Mouse (Mus musculus) inflammation-experienced regulatory T-cells, adult 6 months (primary cell): Measurements from ENCODE around the gene 1600014C10Rik. TPM values are rescaled to one million over a fixed set of nuclear protein-coding genes. Genes with fewer than 3 reads are reported as not detected.
A peak's percentile ranks its signal among the peaks of the same experiment; 100 is the strongest.

Experiments used
- ATAC-seq: one replicate; pipeline ENCODE4 v1.8.0; 2017
- polyA plus RNA-seq, 3 experiments: library from polyadenylated mRNA; unstranded; fragments of 100-300 nt; shearing (Covaris generic); gene quantifications; one replicate each; pipeline ENCODE4 v1.2.1; 2017

Gene 1600014C10Rik
- polyA plus RNA-seq, result 100 to 1,000 TPM in 2 of 3 experiments, 10 to 100 TPM in 1; 87.7 to 147 (median 136) TPM

DNA sequence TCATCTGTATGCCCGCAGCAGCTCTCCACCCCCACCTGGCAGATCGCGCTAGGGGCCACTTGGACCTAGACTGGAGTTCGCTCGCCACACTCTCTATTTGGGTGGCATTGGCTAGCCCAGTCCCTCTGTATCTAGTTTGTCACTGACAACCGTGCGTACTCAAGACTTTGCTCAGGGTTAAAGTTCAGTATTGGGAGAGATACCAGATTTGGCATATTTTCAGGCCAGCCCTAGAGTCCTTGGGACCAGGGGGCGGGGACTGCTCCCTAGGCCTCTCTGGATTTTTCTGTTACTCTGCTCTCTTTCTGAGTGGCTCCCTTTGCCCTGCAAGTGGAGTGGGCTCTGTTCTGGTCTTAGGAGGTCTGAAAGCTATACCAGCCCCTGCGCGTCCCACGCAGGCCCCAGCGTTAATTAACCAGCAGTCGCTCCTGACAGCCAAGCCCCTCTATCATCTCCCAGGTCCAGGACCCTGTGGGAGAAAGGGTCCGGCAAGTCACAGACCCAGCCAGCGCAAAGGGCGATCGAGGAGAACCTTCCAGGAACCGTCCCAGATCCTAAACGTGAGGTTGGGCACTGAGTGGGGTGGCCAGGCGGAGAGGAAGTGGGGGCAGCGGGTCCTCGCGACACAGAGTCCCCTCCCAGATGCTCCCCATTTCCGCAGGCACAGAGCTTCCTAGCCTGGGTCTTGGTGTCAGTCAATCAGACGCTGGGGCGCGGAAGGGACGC lies at the start of gene 1600014C10Rik:
TSS of gene 1600014C10Rik (plus strand) at position 256 of the 726 bp plus-strand sequence.
- ATAC-seq, result peak; percentile 55

DNA sequence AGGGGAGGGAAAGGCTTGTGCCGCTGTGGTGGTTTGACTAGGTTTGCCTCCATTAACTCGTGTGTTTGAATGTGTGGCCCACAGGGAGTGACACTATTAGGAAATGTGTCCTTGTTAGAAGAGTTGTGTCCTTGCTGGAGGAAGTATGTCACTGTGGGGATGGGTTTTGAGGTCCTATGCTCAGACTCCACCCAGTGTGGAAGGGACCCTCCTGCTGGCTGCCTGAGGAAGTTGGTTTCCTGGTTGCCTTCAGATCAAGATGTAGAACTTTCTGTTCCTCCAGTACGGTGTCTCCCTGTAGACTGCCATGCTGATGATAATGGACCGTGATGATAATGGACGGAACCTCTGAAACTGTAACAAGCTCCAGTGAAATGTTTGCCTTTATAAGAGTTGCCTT lies 48.5 kb upstream of the 1600014C10Rik start:
- ATAC-seq, result no peak

DNA sequence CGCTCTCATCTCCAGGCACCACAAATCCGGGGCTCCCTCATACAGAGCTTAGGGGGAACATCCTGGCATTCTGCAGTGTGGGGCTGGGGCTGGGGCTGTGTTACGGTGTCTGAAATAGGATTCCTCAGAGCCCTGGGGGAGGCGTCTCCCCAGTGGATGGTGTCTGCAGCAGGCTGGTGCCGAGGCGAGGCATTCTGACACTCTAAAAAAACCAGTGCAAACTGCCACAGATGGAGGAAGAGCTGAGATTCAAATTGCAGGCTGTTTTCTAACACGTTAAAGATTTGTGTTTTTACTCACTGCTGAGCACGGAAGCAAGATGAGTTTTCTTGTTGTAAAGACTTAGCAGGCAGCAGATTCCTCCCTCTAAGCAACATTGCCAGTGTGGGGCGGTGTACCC lies 42.7 kb upstream of the 1600014C10Rik start:
- ATAC-seq, result no peak

DNA sequence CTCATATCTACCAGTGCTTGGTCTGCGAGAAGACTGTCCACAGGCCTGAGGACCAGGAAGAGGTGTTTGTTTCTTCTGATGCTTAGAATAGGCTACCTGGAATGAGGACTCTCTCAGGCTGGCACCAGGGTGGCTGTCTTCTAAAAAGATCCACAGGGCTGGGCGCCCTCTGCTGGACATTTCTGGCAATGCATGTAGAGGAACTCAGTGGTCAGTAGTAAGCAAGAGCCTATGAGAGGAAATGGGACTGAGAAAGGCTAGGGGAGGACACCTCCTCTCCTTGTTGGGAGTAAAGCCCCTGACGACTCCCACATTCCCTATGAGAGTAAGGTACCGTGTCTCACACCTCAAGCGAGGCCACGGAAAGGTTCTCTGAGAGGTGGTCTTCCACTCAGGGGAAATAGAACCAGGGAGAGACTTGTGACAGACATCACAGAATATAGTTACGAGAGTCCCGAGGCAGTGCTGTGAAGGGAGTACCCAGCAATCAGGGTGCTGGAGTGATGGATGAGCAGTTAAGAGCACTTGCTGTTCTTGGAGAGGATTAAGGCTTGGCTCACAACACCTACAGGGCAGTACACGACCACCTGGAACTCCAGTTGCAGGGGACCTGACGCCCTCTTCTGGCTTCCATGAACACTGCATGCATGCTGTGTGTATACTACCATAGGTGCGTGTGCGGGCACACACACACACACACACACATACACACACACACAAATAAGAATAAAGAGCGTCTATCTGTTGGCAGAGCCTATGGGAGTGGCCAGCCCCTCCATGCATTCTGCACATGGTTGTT lies 41.1 kb upstream of the 1600014C10Rik start:
- peak; percentile 81 for ATAC-seq

DNA sequence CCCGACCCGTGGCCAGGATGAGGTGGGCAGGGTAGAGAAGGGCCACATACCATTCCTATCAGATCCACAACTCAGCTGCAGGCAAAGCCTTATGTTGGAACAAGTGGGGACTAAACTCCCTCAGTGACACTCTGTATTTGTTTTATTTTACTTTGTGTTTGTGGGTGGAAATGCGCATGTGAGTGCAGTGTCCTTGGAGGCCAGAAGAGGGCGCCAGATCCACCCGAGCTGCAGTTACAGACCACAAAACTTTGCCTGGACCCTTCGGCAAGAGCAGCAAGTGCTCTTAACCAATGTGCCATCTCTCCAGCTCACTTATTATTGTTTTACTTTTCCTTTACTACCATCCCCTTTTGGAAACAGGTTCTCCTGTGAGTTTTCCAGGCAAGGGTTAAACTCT lies 35.5 kb upstream of the 1600014C10Rik start:
- ATAC-seq, result no peak

DNA sequence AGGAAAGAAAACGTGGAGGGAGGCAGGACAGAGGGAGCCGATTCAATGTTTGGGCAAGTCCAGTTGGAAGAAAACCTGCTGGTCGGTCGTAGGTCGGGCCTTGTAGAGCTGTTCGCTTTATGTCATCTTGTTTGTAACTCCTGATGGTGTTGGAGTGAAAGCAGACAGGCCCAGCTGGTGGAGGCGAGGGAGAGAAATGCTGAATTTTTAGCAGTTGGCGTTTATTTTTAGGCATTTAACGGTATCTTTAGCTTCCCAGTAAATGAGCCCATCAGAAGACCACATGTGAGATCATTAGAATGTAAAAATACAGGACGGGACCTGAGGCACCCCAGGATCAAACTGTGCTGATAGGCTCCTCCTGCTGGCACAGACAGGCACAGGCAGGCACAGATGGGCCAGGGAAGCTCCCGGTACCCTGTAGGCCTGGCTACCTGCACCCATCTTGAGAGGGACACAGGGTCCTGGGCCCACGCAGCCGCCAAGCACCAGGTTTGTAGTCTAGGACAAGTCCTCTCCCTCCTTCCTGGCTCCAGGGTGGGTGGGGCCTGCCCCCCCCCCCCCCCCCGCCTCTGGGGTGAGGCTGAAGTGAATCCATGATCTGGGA lies 31.2 kb upstream of the 1600014C10Rik start:
- ATAC-seq, result no peak

DNA sequence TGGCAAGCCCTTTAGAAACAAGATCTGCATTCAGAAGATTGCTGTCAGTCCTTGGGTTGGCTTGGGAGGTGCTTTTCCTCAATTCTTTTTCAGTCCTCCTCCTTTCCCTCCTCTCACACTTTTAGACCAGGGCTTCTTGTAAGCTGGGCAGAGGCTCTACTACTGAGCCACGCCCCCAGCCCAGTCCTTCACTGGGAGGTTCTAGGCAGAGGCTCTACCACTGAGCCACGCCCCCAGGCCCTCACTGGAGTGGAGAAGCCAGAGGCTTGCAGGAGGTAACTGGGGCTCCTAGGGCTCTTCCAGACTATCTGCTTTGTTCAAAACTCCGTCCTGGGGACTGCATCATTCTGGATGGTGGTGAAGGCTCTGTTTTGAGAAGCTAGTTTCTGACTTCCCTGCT lies 30.4 kb upstream of the 1600014C10Rik start:
- ATAC-seq, result no peak

DNA sequence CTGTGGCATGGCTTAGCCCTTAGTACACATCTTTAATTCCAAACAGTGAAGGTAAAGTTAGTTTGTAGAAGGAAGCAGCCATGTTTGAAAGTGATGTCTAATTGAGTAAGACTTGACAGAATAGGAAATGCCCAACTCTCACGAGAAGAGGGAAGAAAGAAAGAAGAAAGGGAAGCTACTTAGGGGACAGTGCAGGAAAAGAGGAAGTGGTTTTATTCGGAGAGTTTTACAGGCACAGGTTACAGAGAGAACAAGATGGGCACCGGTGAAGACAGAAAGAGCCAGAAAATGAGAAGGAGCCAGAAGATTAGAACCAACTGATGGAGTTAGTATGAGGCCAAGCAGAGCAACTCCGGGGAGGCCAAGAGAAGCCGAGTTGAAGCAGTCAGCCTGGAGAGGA lies 27.2 kb upstream of the 1600014C10Rik start:
- no peak for ATAC-seq

DNA sequence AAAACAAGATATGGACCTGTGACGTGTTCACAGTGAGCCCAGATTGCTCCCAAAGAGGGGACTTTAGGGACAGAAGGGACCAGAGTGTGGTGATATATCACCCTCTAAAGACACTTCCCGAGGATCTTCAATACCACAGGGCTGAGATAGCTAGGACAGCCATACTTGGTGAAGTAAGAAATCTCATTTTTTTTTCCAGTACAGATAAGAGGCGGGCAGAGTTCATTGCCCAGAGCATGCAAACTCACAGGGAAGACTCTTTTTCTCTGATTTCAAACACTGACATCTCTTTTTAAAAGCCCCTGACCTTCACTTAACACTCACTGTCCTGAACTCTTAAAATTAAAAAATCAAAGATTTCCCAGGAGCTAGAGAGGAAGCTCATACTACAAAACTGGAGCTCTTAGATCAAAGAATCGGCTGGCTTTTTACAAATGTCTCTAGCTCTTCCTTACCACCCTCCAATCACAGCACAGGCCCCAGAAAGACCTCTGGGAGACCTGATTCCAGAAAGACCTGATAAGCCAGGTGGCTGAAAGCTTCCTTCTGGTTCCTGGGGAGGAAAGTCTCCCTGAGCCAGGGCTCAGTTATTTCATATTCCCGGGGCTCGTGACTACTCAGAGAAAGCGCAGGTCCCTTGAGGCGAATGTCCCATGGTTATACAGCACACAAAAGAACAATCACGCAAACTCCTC lies 24.1 kb upstream of the 1600014C10Rik start:
- ATAC-seq, result no peak

DNA sequence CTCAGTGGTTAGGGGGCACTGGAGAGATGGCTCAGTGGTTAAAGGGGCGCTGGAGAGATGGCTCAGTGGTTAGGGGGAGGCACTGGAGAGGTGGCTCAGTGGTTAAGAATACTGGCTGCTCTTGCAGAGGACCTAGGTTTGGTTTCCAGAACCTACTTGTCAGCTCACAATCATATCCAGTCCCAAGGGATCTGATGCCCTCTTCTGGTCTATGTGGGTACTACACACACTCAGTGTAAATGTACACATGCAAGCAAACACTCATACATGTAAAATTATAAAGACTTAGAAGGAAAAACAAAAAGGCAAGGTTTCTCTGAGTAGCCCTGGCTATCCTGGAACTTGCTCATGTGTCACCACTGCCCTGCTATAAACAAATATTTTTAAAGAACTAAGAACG lies 21.6 kb upstream of the 1600014C10Rik start:
- no peak for ATAC-seq

DNA sequence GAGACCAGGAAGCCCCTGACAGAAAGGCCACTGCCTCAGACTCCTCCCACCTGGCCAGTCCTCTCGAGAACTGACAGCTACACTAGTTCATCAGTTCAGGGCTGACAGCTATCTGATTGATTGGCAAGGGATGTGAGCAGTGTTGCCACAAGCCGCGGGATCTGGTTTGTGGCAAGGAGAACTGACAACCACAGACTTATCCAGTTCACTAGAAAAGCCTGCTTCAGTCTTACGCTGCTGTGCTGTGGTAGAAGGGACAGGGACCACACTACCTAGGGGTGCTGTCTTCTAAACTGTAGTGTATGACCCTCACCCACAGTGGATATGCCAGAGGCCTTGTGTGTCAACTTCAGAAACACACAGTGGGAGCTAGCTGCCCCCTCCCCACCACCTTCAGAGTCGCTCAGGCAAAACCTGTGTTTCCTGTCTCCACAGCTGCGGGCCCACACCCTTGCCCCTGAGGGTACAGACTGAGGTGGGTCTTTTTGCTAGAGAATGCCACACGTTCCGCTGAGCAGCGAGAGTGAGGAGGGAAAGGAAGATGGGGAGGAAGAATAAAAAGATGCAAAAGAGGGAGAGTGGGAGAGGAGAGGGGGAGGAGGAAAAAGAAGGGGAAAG lies 19.5 kb upstream of the 1600014C10Rik start:
- ATAC-seq, result no peak

DNA sequence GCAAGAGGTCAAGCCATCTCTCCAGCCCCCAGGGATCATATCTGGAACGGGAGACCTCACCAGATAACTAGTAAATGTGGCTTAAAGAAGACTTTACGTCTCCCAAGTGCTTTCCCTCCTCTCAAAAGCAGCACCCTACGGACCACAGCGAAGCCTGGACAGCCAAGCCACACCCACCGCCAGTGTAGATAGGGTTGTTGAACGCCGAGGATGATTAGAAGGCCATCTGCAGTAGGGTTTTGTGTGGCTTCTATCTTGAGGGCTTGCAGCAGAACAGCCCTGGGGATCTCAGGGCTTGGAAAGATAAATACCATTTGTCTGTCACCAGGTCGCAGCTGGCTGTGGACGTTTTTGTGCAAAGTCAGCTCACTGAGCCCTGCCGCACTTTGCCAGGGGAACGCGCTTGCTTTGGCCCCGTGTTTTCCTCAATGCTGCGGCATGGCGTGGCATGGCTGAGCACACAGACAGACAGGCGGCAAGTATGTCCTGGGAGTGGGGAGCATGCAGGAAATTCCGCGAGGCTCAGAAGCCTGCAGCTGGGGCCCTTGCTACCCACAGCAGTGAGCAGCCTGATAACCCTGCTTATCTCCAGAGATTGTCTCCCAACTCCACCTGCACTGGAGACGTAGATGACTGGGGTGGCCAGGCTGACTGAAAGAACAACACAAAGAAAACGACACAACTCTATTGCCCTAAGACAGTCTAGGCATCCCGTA lies 15.9 kb upstream of the 1600014C10Rik start:
- ATAC-seq, result no peak

DNA sequence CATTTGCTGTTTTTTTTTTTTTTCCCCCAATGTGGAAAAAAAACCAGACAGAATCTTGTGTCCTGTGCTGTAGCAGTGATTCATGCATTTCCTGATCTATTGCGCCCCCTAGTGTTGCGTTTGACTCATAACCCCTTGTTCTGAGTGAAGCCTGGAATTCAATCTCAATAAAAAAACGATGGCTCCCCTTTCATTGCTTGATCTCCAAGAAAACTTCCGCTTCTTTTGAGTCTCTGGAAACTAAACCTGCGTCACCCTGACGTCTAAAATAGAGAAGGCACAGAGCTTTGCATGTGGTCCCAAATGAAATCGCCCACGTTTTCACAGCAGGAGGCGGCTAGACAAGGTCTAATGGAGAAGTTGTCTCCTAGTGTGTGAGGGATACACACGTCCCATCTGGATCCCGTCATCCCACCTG lies 15.3 kb upstream of the 1600014C10Rik start:
- no peak for ATAC-seq

DNA sequence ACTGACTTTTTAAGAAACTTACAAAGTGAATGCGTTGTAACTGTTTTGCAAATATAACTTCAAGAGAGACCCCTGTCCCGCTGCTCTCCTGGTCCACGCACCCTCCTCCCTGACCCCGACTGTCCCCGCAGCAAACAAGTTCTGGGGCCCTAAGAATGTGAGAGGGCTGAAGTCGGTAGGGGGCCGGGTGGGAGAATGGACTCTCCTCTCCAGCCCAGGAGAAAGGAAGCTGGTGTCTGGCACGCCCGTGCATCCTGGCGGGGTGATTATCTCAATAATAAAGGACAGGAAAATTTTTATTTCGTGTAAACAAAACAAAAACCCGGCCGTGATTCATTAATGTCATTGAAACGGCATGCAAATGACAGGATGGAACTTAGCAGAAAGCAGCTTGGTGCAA lies 9.1 kb upstream of the 1600014C10Rik start:
- ATAC-seq, result no peak

DNA sequence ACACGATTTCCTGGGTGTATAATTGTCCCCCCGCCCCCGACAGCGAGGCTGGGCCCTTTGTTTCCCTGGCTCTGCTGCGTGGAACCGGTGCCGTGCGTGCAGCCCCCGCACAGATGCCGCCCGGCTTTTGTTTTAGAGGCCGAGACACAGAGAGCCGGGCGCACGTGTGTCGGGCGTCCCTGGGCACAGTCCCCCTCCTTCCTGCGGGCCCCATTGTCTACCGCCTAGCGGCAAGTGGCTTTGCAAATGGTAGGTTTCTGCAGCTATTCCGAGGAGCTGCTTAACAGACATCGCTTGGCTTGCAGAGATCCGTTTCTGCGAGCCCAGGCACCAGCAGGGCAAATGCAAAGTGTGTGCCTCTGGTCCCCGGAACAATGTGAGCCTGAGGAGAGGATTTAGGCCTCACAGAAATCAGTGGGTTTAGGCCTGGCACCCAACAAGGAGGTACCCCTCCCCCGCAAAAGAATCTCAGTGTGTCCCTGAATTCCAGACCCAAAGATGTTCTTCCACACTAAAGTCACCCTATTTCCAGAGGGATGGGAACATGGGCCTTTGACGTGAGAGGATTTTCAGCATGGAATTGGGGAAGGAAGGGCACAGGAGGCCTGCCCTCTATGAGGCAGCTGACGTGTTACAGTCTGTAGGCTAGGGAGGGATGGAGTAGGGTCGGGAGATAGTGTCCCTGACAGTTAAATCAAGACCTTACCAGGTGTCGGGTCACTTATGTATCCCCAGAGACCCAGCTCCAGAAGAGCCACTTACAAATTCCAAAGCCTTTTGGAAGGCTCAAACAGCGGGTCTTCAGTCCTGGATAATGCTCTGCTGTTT lies 8.5 kb upstream of the 1600014C10Rik start:
- no peak for ATAC-seq

DNA sequence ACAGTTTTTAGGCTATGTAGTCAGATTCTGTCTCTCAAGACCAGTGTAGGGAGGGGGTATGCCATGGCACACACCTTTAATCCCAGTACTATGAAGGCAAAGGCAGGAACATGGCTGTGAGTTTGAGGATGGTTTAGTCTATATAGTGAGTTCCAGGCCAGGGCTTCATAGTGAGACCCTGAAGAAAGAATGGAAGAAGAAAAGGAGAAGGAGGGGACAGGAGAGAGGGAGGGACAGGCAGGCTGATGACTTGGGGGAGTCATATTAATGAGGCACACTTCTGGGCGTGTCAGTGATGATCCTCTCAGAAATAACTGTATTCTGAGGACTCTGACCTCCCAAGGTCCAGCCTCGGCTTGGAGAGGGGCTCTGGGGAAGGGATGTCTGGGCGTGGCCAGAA lies 7.0 kb upstream of the 1600014C10Rik start:
- no peak for ATAC-seq

DNA sequence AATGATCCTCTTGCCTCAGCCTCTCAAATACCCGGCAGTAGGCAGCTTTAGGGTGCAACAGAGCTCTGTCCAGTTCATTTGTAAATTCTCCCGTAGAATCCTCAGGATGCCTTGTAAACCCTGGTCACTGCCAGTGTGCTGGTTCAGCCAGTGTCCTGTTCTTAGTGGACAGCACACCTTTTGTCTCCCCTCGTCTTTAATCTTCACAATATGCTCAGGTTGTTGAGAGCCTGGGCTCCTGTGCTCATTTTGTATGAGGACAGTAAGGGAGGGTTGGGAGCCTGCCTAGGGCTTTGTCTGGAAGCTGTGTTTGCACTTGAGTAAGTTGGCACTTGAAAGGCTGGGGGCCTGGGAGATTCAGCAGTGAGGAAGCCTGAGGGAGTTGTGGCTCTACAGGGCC lies 3.1 kb upstream of the 1600014C10Rik start:
- ATAC-seq, result no peak

DNA sequence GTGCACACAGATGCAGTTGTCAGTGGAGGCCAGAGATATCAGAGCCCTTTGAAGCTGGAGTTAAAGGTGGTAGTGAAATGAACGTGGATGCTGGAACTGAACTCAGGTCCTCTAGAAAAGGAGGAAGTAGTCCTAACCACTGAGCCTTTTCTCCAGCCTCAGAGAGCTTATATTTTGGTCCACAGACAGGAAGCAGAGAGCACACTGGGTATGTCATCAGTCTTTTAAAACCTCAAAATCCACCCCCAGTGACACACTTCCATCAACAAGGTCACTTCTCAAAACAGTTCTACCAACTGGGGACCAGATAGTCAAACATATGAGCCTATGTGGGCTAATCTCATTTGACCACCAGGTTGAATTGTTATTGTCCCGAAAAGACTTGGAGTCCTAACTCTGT lies 1.7 kb upstream of the 1600014C10Rik start:
- no peak for ATAC-seq

DNA sequence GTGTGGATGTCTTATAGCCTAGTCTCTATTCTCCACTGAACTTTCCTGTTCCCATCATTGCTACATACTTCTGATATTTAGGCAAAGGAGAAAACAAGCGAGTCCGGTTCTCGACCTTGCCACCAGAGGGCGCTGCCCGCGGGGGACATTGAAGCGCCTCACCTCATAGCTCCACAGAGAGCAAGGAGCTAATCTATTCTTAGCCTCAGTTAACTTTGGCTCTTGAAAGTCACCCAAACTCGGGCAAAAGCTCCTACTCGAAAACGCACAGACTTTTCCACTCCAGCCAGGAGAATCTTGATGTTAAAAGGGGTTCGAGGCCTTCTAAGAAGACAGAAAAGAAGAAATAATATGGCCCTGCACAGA lies 438 bp upstream of the 1600014C10Rik start:
- peak; percentile 61 for ATAC-seq

DNA sequence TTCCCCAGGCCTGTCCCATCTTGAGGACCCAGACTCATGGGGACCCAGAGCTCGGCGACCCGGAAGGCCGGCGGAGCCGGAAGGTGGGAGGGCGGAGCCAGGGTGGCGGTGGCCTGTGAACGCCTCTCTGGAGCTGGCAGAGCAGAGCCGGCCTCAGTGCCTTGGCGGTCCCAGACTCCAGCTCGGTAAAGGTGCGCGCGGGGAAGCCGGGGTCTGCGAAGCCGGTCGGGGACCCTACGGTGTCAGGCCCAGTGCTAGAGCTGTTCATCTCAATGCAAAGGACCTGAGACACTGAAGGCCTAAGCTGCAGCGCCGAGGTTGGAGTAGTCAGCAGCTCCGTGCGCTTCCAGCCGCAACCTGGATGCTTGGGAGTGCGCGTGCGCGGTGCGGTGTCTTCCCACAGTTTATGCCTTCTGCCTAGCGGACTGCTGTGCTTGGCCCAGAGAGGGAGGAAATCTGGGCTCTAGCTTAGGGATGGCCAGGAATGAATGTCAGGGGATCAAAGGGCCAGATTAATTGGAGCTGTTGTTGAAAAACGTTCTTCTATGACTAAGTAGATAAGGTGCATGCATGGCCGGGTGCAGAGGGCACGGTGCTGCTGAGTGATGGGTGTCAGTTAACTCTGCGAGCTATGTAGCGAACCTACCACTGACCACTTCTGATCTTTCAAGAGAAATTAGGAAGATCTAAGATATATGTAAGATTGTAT lies 846 bp downstream of the 1600014C10Rik start:
- ATAC-seq, result peak; percentile 68
